Mouse (Mus musculus): ENCODE results near the gene Sept9. TPM values are rescaled to one million over a fixed set of nuclear protein-coding genes. Genes with fewer than 3 reads are reported as not detected.

Gene Sept9
- polyA plus RNA-seq, 1 experiment from 2014 or later, result 34.5 TPM

DNA sequence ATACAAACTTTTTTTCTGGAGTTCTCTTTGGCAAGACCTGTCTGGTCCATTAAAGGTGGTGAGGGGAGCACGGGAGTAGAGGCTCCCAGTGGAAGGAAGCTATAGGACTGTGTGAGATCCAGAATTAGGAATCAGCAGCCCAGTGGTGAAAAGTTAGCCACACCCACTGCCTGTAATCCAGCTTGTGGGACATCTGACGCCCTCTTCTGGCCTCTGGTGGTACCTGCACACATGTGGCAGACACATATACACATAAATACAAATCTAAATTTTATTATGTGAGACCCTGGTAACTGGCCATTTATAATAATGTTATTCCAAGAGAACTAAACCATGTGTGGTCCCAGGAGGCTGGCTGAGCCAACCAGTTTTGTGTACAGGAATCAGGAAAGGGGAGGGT, 162.8 kb downstream of the Sept9 start:
- H3K9me3 ChIP-seq (ENCODE audit: low read length), result no peaks in the 10 kb centered on the region
- H3K4me1 ChIP-seq (ENCODE audit: insufficient read depth), result no peaks in the 10 kb centered on the region
- ATAC-seq, result no peak
- no peak overlapping the region for H3K4me3 ChIP-seq (ENCODE audit: low read depth, low read length)
- peaks cover 44% of the 10 kb centered on the region for H3K36me3 ChIP-seq (replicated peaks; ENCODE audit: insufficient read depth, low read length)
- no peak overlapping the region for H3K27ac ChIP-seq (ENCODE audit: low read depth)
- 79% methylated on average over 2 of the region's 2 CpGs for WGBS (ENCODE audit: insufficient replicate concordance)
- no peak overlapping the region for H3K4me2 ChIP-seq (ENCODE audit: low read depth, low read length)
- TF ChIP-seq CTCF (IDR thresholded peaks at IDR 0.05; ENCODE audit: low read depth) (peak; percentile 35), EP300 (IDR thresholded peaks at IDR 0.05; ENCODE audit: low read depth) (no peak)
- no peak for DNase-seq
- no peak overlapping the region for H3K9ac ChIP-seq (replicated peaks)
- H3K27me3 ChIP-seq (ENCODE audit: insufficient read depth, low read length), result no peaks in the 10 kb centered on the region

DNA sequence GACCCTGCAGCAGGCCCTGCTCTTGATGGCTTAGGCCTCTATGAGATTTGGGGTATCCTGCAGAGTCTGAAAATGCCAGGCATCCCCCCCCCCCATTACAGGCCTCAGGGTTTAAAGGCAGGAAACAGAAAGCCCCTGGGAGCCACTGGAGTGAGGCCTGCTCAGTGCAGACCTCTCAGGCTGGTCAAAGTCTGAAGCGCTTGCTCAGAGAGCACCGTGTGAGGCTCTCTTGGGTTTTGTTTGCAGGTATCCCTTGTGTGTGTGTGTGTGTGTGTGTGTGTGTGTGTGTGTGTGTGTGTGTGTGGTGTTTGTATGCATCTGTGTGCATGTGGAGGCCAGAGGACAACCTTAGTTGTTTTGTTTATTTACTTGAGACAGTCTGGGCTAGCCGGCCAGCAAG, 164.5 kb downstream of the Sept9 start:
- peaks cover 31% of the 10 kb centered on the region for H3K36me3 ChIP-seq (replicated peaks; ENCODE audit: insufficient read depth, low read length)
- DNase-seq (no peak), ATAC-seq (peak; percentile 33)
- H3K27me3 ChIP-seq (ENCODE audit: insufficient read depth, low read length), result no peaks in the 10 kb centered on the region
- H3K4me3 ChIP-seq (ENCODE audit: low read depth, low read length), result no peak overlapping the region
- H3K9me3 ChIP-seq (ENCODE audit: low read length), result no peaks in the 10 kb centered on the region
- WGBS (ENCODE audit: insufficient replicate concordance), result 44% methylated on average over 3 of the region's 3 CpGs
- H3K9ac ChIP-seq (replicated peaks), result no peak overlapping the region
- TF ChIP-seq EP300 (IDR thresholded peaks at IDR 0.05; ENCODE audit: low read depth) (no peak), CTCF (IDR thresholded peaks at IDR 0.05; ENCODE audit: low read depth) (no peak)
- no peak overlapping the region for H3K4me2 ChIP-seq (ENCODE audit: low read depth, low read length)
- no peaks in the 10 kb centered on the region for H3K4me1 ChIP-seq (ENCODE audit: insufficient read depth)
- H3K27ac ChIP-seq (ENCODE audit: low read depth), result no peak overlapping the region

- Histone ChIP-seq H3K4me2 (ENCODE audit: low read depth, low read length) (no peak overlapping the region), H3K9me3 (ENCODE audit: low read length) (no peaks in the 10 kb centered on the region), H3K4me1 (ENCODE audit: insufficient read depth) (no peaks in the 10 kb centered on the region), H3K27ac (ENCODE audit: low read depth) (no peak overlapping the region), H3K9ac (replicated peaks) (no peak overlapping the region), H3K27me3 (ENCODE audit: insufficient read depth, low read length) (no peaks in the 10 kb centered on the region), H3K4me3 (ENCODE audit: low read depth, low read length) (no peak overlapping the region), H3K36me3 (replicated peaks; ENCODE audit: insufficient read depth, low read length) (peaks cover 9% of the 10 kb centered on the region)
- ATAC-seq (no peak), DNase-seq (peak; percentile 55)
- peak; percentile 86 for TF ChIP-seq CTCF (IDR thresholded peaks at IDR 0.05; ENCODE audit: low read depth)
- TF ChIP-seq EP300 (IDR thresholded peaks at IDR 0.05; ENCODE audit: low read depth), result no peak
- WGBS (ENCODE audit: insufficient replicate concordance), result 22% methylated on average over 3 of the region's 3 CpGs
These were observed 167.0 kb downstream of the Sept9 start for GRCm38 (mm10) chr11:117366426-117366825.

- no peaks in the 10 kb centered on the region for H3K9me3 ChIP-seq (ENCODE audit: low read length)
- no peak overlapping the region for H3K4me2 ChIP-seq (ENCODE audit: low read depth, low read length)
- no peak overlapping the region for H3K9ac ChIP-seq (replicated peaks)
- no peak for TF ChIP-seq EP300 (IDR thresholded peaks at IDR 0.05; ENCODE audit: low read depth)
- TF ChIP-seq CTCF (IDR thresholded peaks at IDR 0.05; ENCODE audit: low read depth), result no peak
- no peaks in the 10 kb centered on the region for H3K27me3 ChIP-seq (ENCODE audit: insufficient read depth, low read length)
- H3K27ac ChIP-seq (ENCODE audit: low read depth), result no peak overlapping the region
- H3K4me1 ChIP-seq (ENCODE audit: insufficient read depth), result no peaks in the 10 kb centered on the region
- no peak for DNase-seq
- H3K4me3 ChIP-seq (ENCODE audit: low read depth, low read length), result no peak overlapping the region
- 75% methylated on average over 7 of the region's 7 CpGs for WGBS (ENCODE audit: insufficient replicate concordance)
- no peak for ATAC-seq
- H3K36me3 ChIP-seq (replicated peaks; ENCODE audit: insufficient read depth, low read length), result peaks cover 6% of the 10 kb centered on the region
These were observed 167.4 kb downstream of the Sept9 start for GRCm38 (mm10) chr11:117366861-117367357.

DNA sequence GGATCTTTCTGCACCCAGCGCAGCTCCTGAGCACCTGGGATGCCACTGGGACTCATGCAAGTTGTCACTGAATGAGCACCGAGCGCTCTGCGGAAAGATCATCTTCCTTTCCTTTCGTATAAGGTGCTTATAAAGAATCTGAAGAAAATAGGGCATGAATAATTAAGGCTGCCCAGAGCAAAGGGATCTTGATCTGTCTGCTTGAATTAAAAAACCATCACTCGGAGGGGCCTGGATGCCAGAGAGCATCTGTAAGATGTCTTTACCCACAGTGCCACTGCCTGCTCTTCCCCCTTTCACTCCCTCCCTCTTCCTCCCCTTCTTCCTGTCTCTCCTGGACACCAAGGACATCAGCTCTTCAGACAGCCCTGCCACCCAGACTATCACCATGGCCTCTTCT, 168.5 kb downstream of the Sept9 start:
- ATAC-seq, result no peak

DNA sequence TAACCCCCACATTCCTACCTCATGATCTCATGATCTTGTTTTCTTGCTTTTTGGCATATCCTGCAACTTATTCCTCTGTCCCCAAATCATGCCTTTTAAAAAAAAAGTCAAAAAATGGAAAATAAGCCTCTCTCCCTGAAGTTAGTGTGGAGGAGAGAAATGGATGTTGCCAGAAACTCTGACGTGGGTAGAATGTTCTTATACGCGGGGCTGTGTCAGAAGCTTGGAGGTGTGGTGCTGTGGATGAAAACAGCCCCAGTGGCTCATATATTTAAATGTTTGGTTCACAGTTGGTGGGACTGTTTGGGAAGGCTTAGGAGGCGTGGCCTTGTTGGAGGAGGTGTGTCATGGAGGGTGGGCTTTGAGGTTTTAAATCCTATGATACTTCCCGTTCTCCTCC, 169.9 kb downstream of the Sept9 start:
- Histone ChIP-seq H3K27me3 (ENCODE audit: insufficient read depth, low read length) (no peaks in the 10 kb centered on the region), H3K4me2 (ENCODE audit: low read depth, low read length) (no peak overlapping the region)
- 78% methylated on average over 5 of the region's 5 CpGs for WGBS (ENCODE audit: insufficient replicate concordance)

More for the DNA sequence above, 168.5 kb downstream of the Sept9 start:
- Histone ChIP-seq H3K36me3 (replicated peaks; ENCODE audit: insufficient read depth, low read length) (no peaks in the 10 kb centered on the region), H3K27me3 (ENCODE audit: insufficient read depth, low read length) (no peaks in the 10 kb centered on the region), H3K4me3 (ENCODE audit: low read depth, low read length) (no peak overlapping the region), H3K4me1 (ENCODE audit: insufficient read depth) (no peaks in the 10 kb centered on the region), H3K4me2 (ENCODE audit: low read depth, low read length) (no peak overlapping the region), H3K9ac (replicated peaks) (no peak overlapping the region), H3K27ac (ENCODE audit: low read depth) (no peak overlapping the region), H3K9me3 (ENCODE audit: low read length) (no peaks in the 10 kb centered on the region)
- DNase-seq, result no peak
- no peak for TF ChIP-seq EP300 (IDR thresholded peaks at IDR 0.05; ENCODE audit: low read depth)
- no peak for TF ChIP-seq CTCF (IDR thresholded peaks at IDR 0.05; ENCODE audit: low read depth)
- 76% methylated on average over 6 of the region's 6 CpGs for WGBS (ENCODE audit: insufficient replicate concordance)

More for the DNA sequence above, 169.9 kb downstream of the Sept9 start:
- DNase-seq (no peak), ATAC-seq (no peak)
- H3K4me1 ChIP-seq (ENCODE audit: insufficient read depth), result no peaks in the 10 kb centered on the region
- no peak overlapping the region for H3K27ac ChIP-seq (ENCODE audit: low read depth)
- no peaks in the 10 kb centered on the region for H3K9me3 ChIP-seq (ENCODE audit: low read length)
- H3K36me3 ChIP-seq (replicated peaks; ENCODE audit: insufficient read depth, low read length), result no peaks in the 10 kb centered on the region
- no peak for TF ChIP-seq EP300 (IDR thresholded peaks at IDR 0.05; ENCODE audit: low read depth)
- H3K9ac ChIP-seq (replicated peaks), result no peak overlapping the region
- H3K4me3 ChIP-seq (ENCODE audit: low read depth, low read length), result no peak overlapping the region
